Mouse (Mus musculus): ENCODE data around the gene Gm30083.

DNA sequence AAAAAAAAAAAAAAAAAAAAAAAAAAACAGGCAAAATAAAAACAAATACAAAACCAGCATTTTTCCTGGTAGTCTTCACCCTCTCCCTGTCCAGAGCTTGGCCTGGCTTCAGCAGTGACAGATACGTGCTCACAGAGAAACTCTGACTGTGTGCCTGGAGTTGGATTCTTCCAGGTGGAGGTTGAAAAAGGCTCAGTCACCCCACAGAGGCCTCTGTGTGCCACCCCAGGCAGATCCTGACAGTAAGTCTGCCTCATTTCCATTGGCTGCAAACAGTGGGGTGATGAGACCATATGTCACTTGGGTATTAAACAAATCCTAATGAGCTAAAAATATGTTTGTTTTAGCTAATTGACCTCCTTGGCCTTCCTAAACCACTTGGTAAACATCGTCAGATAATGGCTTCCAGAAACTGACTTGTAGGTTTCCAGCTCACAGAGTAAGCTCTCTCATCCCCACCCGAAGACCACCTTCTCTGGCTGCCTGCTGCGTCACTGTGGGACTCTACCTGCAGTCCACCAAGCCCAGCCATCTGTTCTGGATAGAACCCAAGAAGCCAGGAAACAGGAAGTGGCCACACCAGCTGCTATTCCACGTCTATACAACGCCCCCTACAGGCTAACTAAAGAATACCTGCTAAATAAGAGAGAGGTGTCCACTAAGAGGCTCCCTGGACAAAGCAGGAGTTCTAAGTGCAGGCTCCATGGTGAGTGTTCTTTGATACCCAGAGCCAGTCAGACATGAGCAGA is 62.6 kb downstream of the Gm30083 start:
- TF ChIP-seq POLR2A (IDR thresholded peaks at IDR 0.05; ENCODE audit: control insufficient read depth, extremely low read depth, insufficient read depth, low read length, poor library complexity) (no peak), CTCF (IDR thresholded peaks at IDR 0.05; ENCODE audit: borderline replicate concordance, control insufficient read depth, extremely low read depth, insufficient read depth, low read length, poor library complexity) (no peak)

All from thymus, adult 2 months (tissue).